Mouse (Mus musculus) stomach, embryonic 15.5 days (tissue): ENCODE measurements around the gene Zpbp. TPM values are rescaled to one million over a fixed set of nuclear protein-coding genes. Genes with fewer than 3 reads are reported as not detected.

ENCODE experiments used
- ATAC-seq: fragments of 200-750 bp; cut with Nextera tagmentation; 2 replicates; pipeline ENCODE4 v1.8.0; 2017; ENCODE audit warnings: low read depth, moderate number of reproducible peaks, moderate TSS enrichment; ENCODE audit not compliant: insufficient read depth, low FRiP score
- H3K27ac ChIP-seq: fragments of 300-500 bp; sonication (generic); 2 replicates; pipeline ENCODE4 v1.5.1; 2015; ENCODE audit warnings: mild to moderate bottlenecking, inconsistent platforms
- H3K27me3 ChIP-seq: fragments of 300-500 bp; sonication (generic); replicated peaks from 2 replicates; pipeline ENCODE4 v1.6.1; 2015; ENCODE audit warnings: inconsistent platforms
- H3K36me3 ChIP-seq: fragments of 300-500 bp; sonication (generic); 2 replicates; pipeline ENCODE4 v1.6.1; 2015; ENCODE audit warnings: inconsistent platforms
- H3K4me1 ChIP-seq: fragments of 300-500 bp; sonication (generic); 2 replicates; pipeline ENCODE4 v1.6.1; 2015; ENCODE audit warnings: inconsistent platforms
- H3K4me2 ChIP-seq: fragments of 300-500 bp; sonication (generic); 2 replicates; pipeline ENCODE4 v1.6.1; 2015; ENCODE audit warnings: mild to moderate bottlenecking, inconsistent platforms
- H3K4me3 ChIP-seq: fragments of 300-500 bp; sonication (generic); replicated peaks from 2 replicates; pipeline ENCODE4 v1.5.1; 2015; ENCODE audit warnings: inconsistent platforms
- H3K9ac ChIP-seq: fragments of 300-500 bp; sonication (generic); 2 replicates; pipeline ENCODE4 v1.6.1; 2015; ENCODE audit warnings: inconsistent platforms
- H3K9me3 ChIP-seq: fragments of 300-500 bp; sonication (generic); 2 replicates; pipeline ENCODE4 v1.6.1; 2016; ENCODE audit warnings: inconsistent platforms
- WGBS: fragments of 180-500 bp; shearing (Covaris S2); methylation state at CpG from one replicate; pipeline ENCODE4 v1.1.7; 2015; 5-methylcytosine and 5-hydroxymethylcytosine counted together
- polyA plus RNA-seq: library from polyadenylated mRNA; unstranded; fragments of >200 nt; fragmentation: Nextera tagmentation; extraction: Ambion mirVana; gene quantifications from 2 replicates; pipeline ENCODE4 v1.2.1, GENCODE M21; 2015

Gene Zpbp
- polyA plus RNA-seq, 1 experiment from 2014 or later = 0.67 TPM

DNA sequence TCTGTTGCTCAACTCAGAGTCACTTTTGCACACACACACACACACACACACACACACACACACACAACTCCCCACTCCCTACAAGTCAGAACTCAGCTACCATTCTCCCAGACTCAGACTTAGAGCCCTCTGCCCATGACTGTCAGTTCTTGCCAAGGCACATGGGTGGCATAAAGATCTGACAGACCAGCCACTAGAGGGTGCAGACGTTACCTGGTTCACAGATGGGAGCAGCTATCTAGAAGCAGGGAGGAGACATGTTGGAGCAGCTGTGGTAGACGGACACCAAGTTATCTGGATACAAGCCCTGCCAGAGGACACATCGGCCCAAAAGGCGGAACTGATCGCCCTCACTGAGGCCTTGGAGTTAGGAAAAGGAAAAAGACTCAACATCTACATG, 67.5 kb downstream of the Zpbp start:
- Histone ChIP-seq H3K4me3 (no peak overlapping the region), H3K4me2 (no peak overlapping the region), H3K36me3 (no peaks in the 10 kb centered on the region), H3K27me3 (no peaks in the 10 kb centered on the region), H3K4me1 (no peaks in the 10 kb centered on the region), H3K27ac (no peak overlapping the region), H3K9ac (no peak overlapping the region), H3K9me3 (no peaks in the 10 kb centered on the region)
- WGBS = 84% methylated on average over 5 of the region's 5 CpGs
- ATAC-seq = no peak

DNA sequence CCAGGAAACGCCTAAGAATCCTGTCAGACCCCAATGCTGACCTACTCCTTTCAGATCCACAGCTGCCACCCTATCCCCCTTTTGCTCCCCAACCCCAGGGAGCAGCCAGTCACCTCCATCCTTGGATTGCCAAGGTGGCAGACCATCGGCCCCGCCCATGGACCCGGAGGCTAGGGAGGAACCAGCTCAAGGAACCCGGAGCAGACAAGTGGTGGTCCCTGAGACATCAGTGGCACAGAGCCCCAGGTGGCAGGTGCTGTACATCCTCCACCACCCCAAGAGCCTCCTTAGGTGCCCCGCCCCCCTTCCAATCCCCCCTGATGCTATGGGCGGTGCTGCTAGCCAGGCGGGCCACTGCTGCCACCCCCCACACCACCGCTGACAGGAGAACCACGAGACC, 69.0 kb downstream of the Zpbp start:
- no peak overlapping the region for H3K4me2 ChIP-seq
- no peak for ATAC-seq
- H3K9me3 ChIP-seq = no peaks in the 10 kb centered on the region
- no peaks in the 10 kb centered on the region for H3K36me3 ChIP-seq
- no peak overlapping the region for H3K27ac ChIP-seq
- no peaks in the 10 kb centered on the region for H3K27me3 ChIP-seq
- WGBS = 85% methylated on average over 10 of the region's 10 CpGs
- no peak overlapping the region for H3K9ac ChIP-seq
- H3K4me1 ChIP-seq = no peaks in the 10 kb centered on the region
- no peak overlapping the region for H3K4me3 ChIP-seq

DNA sequence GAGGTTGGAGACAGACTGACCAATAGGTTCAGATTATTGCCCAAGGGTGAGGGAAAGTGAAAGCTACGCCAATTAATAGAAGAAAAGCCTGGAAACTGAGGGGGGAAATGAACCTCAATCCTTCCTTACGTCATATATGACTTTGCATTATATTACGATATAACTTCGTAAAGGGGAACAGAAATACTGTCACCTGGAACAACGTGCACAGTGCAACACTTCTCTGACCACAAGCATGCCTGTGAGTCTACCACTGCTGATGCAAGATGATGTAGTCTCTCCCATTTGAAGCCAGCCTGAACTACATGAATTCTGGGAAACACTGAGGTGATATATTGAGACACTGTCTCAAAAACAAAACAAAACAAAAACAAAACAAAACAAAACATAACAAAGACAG, 90.9 kb downstream of the Zpbp start:
- H3K9me3 ChIP-seq = no peaks in the 10 kb centered on the region

DNA sequence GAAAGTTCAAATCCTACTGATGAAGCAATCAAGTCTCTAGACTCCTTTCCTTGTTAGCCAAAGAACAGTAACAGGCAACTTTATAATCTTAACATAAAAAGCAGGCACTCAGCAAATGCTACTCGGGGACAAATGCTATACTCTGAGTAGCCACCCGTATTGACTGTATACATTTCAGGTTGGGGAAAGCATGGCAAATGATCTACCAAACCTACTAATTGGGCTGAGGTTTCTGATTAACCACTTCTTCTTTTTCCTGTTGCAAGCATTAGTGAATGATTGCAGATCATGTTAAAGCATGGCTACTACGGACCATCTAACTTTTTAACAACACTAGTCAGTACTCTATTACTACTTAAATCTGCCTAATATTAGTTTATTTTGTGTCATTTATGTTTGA, 178.7 kb downstream of the Zpbp start:
- Histone ChIP-seq H3K9me3 (no peaks in the 10 kb centered on the region), H3K4me2 (no peak overlapping the region), H3K36me3 (no peaks in the 10 kb centered on the region), H3K4me1 (no peaks in the 10 kb centered on the region), H3K27me3 (no peaks in the 10 kb centered on the region), H3K9ac (no peak overlapping the region), H3K4me3 (no peak overlapping the region), H3K27ac (no peak overlapping the region)
- no peak for ATAC-seq
- WGBS = 78% methylated on average over 3 of the region's 3 CpGs

More for the DNA sequence above, 90.9 kb downstream of the Zpbp start:
- ATAC-seq = no peak
- H3K27me3 ChIP-seq = no peaks in the 10 kb centered on the region
- H3K4me1 ChIP-seq = no peaks in the 10 kb centered on the region
- H3K9ac ChIP-seq = no peak overlapping the region
- WGBS = 85% methylated on average over 5 of the region's 5 CpGs
- no peak overlapping the region for H3K4me2 ChIP-seq
- no peaks in the 10 kb centered on the region for H3K36me3 ChIP-seq
- no peak overlapping the region for H3K27ac ChIP-seq
- no peak overlapping the region for H3K4me3 ChIP-seq

DNA sequence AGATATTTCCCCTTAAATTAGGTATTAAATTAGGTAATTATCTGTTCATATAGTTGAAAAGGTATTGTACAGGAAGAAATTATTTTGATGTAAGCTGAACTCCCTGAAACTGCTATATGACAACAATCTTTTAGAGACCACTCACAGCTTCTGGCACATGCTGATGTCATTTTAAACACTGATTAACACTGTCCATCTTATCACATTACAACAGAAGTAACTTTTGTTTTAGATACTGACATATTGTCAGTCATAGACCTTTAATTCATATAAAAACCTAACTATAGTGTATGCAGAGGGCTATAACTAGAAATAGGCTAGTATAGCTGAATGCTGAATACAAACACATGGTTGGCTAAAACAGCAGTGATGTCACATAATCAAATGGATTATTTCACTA, 182.1 kb downstream of the Zpbp start:
- no peak overlapping the region for H3K4me3 ChIP-seq

DNA sequence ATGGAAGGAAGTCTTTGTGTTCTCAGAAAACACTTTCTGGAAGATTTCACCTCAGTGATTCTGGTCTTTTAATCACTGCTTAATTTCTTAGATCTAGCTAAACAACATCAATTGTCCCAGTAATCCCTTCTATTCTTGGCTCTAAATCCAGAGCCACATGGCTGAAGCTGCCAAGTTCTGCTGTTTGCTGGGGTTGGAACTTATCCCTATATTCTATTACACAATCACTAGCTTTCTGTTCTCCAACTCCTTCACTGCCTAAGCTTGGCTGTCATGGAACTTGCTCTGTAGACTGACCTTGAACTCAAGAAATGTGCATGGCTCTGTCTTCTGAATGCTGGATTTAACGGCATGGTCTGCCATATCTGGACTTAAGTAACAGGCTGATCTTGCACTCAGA, 204.9 kb downstream of the Zpbp start:
- ATAC-seq = no peak
- no peak overlapping the region for H3K4me2 ChIP-seq
- WGBS = 72% methylated on average over 1 of the region's 1 CpGs
- no peaks in the 10 kb centered on the region for H3K27me3 ChIP-seq
- no peak overlapping the region for H3K4me3 ChIP-seq
- no peak overlapping the region for H3K9ac ChIP-seq
- no peaks in the 10 kb centered on the region for H3K36me3 ChIP-seq
- H3K27ac ChIP-seq = no peak overlapping the region
- H3K9me3 ChIP-seq = no peaks in the 10 kb centered on the region
- H3K4me1 ChIP-seq = no peaks in the 10 kb centered on the region

More for the DNA sequence above, 182.1 kb downstream of the Zpbp start:
- no peak for ATAC-seq
- no peaks in the 10 kb centered on the region for H3K4me1 ChIP-seq
- no peaks in the 10 kb centered on the region for H3K9me3 ChIP-seq
- H3K4me2 ChIP-seq = no peak overlapping the region
- no peak overlapping the region for H3K27ac ChIP-seq
- no peaks in the 10 kb centered on the region for H3K36me3 ChIP-seq
- no peak overlapping the region for H3K9ac ChIP-seq
- H3K27me3 ChIP-seq = no peaks in the 10 kb centered on the region

DNA sequence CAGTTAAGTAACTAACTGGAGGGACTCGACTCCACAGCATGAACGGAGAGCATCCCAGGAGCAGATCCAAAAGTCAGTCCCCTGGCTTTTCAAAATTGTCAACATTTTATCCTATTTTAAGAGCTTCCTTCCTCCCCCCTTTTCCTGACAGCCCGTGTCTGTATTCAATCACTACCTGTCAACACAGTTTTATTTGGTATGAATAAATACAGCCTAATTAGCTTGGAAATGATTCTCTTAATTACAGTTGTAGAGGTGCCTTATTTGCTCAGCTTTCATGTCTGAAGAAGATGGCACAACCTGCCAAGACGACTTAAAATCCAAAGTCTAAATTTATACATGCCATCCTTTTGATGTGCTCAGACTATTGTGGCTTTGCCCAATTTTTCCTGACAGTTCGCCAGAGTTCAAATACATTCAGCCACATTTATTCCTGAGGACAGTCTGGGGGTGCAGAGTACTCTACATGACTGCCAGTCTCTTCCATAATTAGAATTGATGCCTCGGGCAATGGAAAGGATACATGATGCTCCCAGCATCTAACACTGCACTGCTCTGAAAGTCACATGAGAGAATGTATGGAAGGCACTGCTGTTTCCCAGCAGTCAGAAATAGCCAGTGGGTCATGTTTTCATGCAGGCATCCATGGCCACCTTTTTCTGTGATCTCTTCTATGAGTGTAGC, 219.4 kb downstream of the Zpbp start:
- H3K9ac ChIP-seq = no peak overlapping the region
- no peaks in the 10 kb centered on the region for H3K4me1 ChIP-seq
- no peak overlapping the region for H3K4me2 ChIP-seq
- H3K27me3 ChIP-seq = no peaks in the 10 kb centered on the region
- no peak overlapping the region for H3K4me3 ChIP-seq
- WGBS = 59% methylated on average over 6 of the region's 6 CpGs
- ATAC-seq = no peak
- H3K9me3 ChIP-seq = no peaks in the 10 kb centered on the region
- no peak overlapping the region for H3K27ac ChIP-seq
- no peaks in the 10 kb centered on the region for H3K36me3 ChIP-seq

DNA sequence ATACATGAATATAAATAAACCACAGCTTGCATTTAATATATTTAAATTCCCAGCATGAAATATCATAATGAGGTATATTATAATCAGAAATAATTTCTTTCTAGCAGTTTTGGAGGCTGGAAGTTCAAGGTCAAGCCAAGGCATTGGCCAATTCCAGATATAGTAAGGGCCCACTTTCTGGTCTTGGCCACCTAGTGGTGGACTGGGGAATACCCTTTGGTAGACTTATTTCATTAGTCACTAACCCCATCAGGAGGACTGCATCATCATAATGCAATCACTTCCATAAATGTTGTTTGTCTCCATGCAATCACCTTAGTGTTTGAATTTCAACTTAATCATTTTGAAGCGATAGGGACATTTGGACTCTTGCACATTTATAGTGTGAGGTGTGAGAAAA, 222.9 kb downstream of the Zpbp start:
- H3K27ac ChIP-seq = no peak overlapping the region
- H3K4me3 ChIP-seq = no peak overlapping the region
- no peaks in the 10 kb centered on the region for H3K27me3 ChIP-seq
- ATAC-seq = no peak
- H3K36me3 ChIP-seq = no peaks in the 10 kb centered on the region
- no peaks in the 10 kb centered on the region for H3K9me3 ChIP-seq
- no peak overlapping the region for H3K9ac ChIP-seq
- WGBS = 69% methylated on average over 1 of the region's 1 CpGs
- H3K4me2 ChIP-seq = no peak overlapping the region
- H3K4me1 ChIP-seq = no peaks in the 10 kb centered on the region

Other genes starting within 250 kb of the Zpbp start
- gene Spata48, start 314 bp downstream of the Zpbp start, polyA plus RNA-seq = 1.1 and 1.4 TPM in 2 replicates
- gene 4930512M02Rik, start 165.4 kb upstream of the Zpbp start, polyA plus RNA-seq = not detected in 2 replicates
- 3.1 and 4.5 TPM in 2 replicates for gene Ikzf1, start 222.6 kb upstream of the Zpbp start, polyA plus RNA-seq